Mouse (Mus musculus): ENCODE results near the gene Clmn.

DNA sequence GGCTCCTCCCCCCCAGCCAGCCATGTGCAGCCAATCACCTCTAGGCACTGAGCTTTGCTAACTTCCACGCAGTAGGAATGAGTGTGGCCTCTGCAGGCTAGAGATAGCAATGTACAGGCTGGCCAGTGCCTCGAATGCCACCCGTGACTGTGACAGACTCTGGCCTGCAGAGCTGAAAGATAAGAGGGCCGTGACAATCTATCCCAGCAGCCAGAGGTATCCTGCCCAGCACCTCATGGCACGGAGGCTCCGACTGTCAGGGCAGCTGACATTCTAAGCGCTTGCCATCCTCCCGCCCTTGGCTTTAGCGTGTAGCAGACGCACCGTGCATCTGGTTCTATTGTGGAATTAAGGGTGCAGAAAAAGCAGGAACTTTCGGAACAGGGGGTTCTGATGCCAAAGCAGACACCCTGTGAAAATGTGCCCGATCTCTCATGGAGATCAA is 26.9 kb downstream of the Clmn start:
- TF ChIP-seq GATA1 (IDR thresholded peaks at IDR 0.05; ENCODE audit: low read length) (no peak), TAL1 (IDR thresholded peaks at IDR 0.05; ENCODE audit: low read length) (no peak)
